In the genomic region with DNA sequence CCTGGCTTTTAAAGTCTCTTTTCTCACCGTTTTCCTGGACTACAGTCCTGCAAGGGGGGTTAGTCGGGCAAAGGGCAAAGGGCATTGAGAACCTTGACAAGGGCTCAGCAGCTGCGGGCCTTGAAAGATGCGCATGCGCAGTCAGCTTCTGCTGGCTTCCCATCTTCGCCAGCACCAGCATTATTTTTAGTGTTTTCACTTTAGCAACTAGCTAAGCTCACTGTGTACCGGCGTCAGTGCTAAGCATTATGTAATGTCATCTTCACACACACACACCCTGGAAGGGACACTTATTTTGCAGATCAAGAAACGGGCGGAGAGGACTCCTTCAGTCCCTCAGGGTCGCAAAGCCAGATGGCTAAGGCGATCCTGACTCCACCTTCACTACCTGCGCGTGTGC, we compare ENCODE assay signal across 8 mouse cellular contexts. TPM values are rescaled to one million over a fixed set of nuclear protein-coding genes. Genes with fewer than 3 reads are reported as not detected.
DNase-seq lines count a peak whose midpoint lies in the region; ATAC-seq lines count a peak whose summit lies in the region.

No protein-coding gene starts in this region.

- peaks cover 3% of the 10 kb centered on the region; the same call in 1 of the 2 replicates for H3K36me3 ChIP-seq in embryonic facial prominence, embryonic 15.5 days
- 0 out of 2 replicates have a peak, but pooled peaks cover 2% of the 10 kb centered on the region for H3K36me3 ChIP-seq in heart, embryonic 11.5 days (ENCODE audit: control insufficient read depth, insufficient read depth, low read length)
- peaks cover 16% of the 10 kb centered on the region for H3K36me3 ChIP-seq in kidney, embryonic 15.5 days
- H3K36me3 ChIP-seq in stomach, embryonic 15.5 days: peaks cover 2% of the 10 kb centered on the region; the same call in 1 of the 2 replicates

- no peaks in the 10 kb centered on the region for H3K27me3 ChIP-seq in embryonic facial prominence, embryonic 15.5 days
- no peaks in the 10 kb centered on the region for H3K27me3 ChIP-seq in heart, embryonic 11.5 days (ENCODE audit: control insufficient read depth, insufficient read depth, low read length)
- peaks cover 7% of the 10 kb centered on the region for H3K27me3 ChIP-seq in kidney, embryonic 15.5 days
- no peaks in the 10 kb centered on the region for H3K27me3 ChIP-seq in stomach, embryonic 15.5 days (replicated peaks)

- H3K4me1 ChIP-seq in embryonic facial prominence, embryonic 15.5 days: peaks cover 27% of the 10 kb centered on the region
- peaks cover 6% of the 10 kb centered on the region; the same call in 1 of the 2 replicates for H3K4me1 ChIP-seq in heart, embryonic 11.5 days (ENCODE audit: control insufficient read depth, insufficient read depth, low read length)
- peaks cover 28% of the 10 kb centered on the region for H3K4me1 ChIP-seq in kidney, embryonic 15.5 days
- H3K4me1 ChIP-seq in stomach, embryonic 15.5 days: peaks cover 24% of the 10 kb centered on the region

- no peak overlapping the region for H3K9ac ChIP-seq in embryonic facial prominence, embryonic 15.5 days
- no peak overlapping the region for H3K9ac ChIP-seq in heart, embryonic 11.5 days (ENCODE audit: low read depth, low read length)
- peak overlapping the region; percentile 45 for H3K9ac ChIP-seq in kidney, embryonic 15.5 days
- no peak overlapping the region for H3K9ac ChIP-seq in stomach, embryonic 15.5 days

- DNase-seq in A20 (ENCODE audit: low read depth, low spot score): peak; percentile 80
- DNase-seq in adrenal gland, postnatal 4 days (ENCODE audit: low spot score in 2 of 2): peak; percentile 46 to 47
- DNase-seq in liver: peak; percentile 82
- DNase-seq in naive thymus-derived CD4-positive, alpha-beta T cell, adult 2 months (ENCODE audit: low read depth): peak; percentile 83

- peak overlapping the region; percentile 83 for H3K4me2 ChIP-seq in embryonic facial prominence, embryonic 15.5 days (replicated peaks)
- peak overlapping the region; percentile 79 for H3K4me2 ChIP-seq in heart, embryonic 11.5 days
- H3K4me2 ChIP-seq in kidney, embryonic 15.5 days: peak overlapping the region; percentile 89
- H3K4me2 ChIP-seq in stomach, embryonic 15.5 days: peak overlapping the region; percentile 87

- H3K27ac ChIP-seq in embryonic facial prominence, embryonic 15.5 days (replicated peaks): 0 out of 2 replicates have a peak overlapping the region, but pooled peaks have one; percentile 28
- H3K27ac ChIP-seq in heart, embryonic 11.5 days (ENCODE audit: low read depth, low read length): no peak overlapping the region
- no peak overlapping the region for H3K27ac ChIP-seq in kidney, embryonic 15.5 days
- H3K27ac ChIP-seq in stomach, embryonic 15.5 days: peak overlapping the region; percentile 48; the same call in 1 of the 2 replicates

- 4% methylated on average over 14 of the region's 14 CpGs for WGBS in embryonic facial prominence, embryonic 15.5 days
- WGBS in heart, embryonic 11.5 days (ENCODE audit: insufficient replicate concordance): 8% methylated on average over 14 of the region's 14 CpGs
- 5% methylated on average over 14 of the region's 14 CpGs for WGBS in kidney, embryonic 15.5 days
- 7% methylated on average over 14 of the region's 14 CpGs for WGBS in stomach, embryonic 15.5 days

- peak overlapping the region; percentile 44 for H3K4me3 ChIP-seq in embryonic facial prominence, embryonic 15.5 days (replicated peaks)
- H3K4me3 ChIP-seq in heart, embryonic 11.5 days (ENCODE audit: low read depth, low read length): peak overlapping the region; percentile 43
- H3K4me3 ChIP-seq in kidney, embryonic 15.5 days (replicated peaks): peak overlapping the region; percentile 46
- peak overlapping the region; percentile 42 for H3K4me3 ChIP-seq in stomach, embryonic 15.5 days (replicated peaks)

- no peak for ATAC-seq in embryonic facial prominence, embryonic 15.5 days (ENCODE audit: insufficient number of reproducible peaks, low FRiP score, low TSS enrichment, low read depth)
- 0 out of 2 replicates have a peak, but pooled peaks have one; percentile 13 for ATAC-seq in heart, embryonic 11.5 days (replicated peaks; ENCODE audit: insufficient number of reproducible peaks, low FRiP score, low TSS enrichment)
- no peak for ATAC-seq in kidney, embryonic 15.5 days (replicated peaks; ENCODE audit: low FRiP score)
- ATAC-seq in stomach, embryonic 15.5 days (ENCODE audit: insufficient read depth, low FRiP score, low read depth): no peak

- no peaks in the 10 kb centered on the region for H3K9me3 ChIP-seq in embryonic facial prominence, embryonic 15.5 days (replicated peaks)
- no peaks in the 10 kb centered on the region for H3K9me3 ChIP-seq in heart, embryonic 11.5 days (replicated peaks; ENCODE audit: control insufficient read depth, low read length)
- no peaks in the 10 kb centered on the region for H3K9me3 ChIP-seq in kidney, embryonic 15.5 days (replicated peaks)
- no peaks in the 10 kb centered on the region for H3K9me3 ChIP-seq in stomach, embryonic 15.5 days

RNA-seq across cellular contexts. Expression of a gene that starts 7.6 kb away (rescaled TPM):
- 10 to 100 TPM; 41.3 to 43.4 TPM for total RNA-seq in adrenal gland, postnatal 4 days (2021)
- 30.7 and 31.5 TPM in 2 replicates for polyA plus RNA-seq in embryonic facial prominence, embryonic 15.5 days (2015; fragmentation: Nextera tagmentation; extraction: Ambion mirVana)
- 10.1 and 11.6 TPM in 2 replicates for polyA plus RNA-seq in heart, embryonic 11.5 days (2014; fragmentation: Nextera tagmentation; extraction: Ambion mirVana)
- 6.3 and 7.9 TPM in 2 replicates for polyA plus RNA-seq in kidney, embryonic 15.5 days (2015; fragmentation: Nextera tagmentation; extraction: Ambion mirVana)
- polyA plus RNA-seq in stomach, embryonic 15.5 days (2015; fragmentation: Nextera tagmentation; extraction: Ambion mirVana): 12.1 and 12.8 TPM in 2 replicates

RNA-seq across cellular contexts. Expression of a gene that starts 8.6 kb away (rescaled TPM):
- total RNA-seq in adrenal gland, postnatal 4 days (2021): 100 to 1,000 TPM in 1 of 2 experiments, 10 to 100 TPM in 1; 97.7 to 106 TPM
- polyA plus RNA-seq in embryonic facial prominence, embryonic 15.5 days (2015; fragmentation: Nextera tagmentation; extraction: Ambion mirVana): 54.6 and 57.3 TPM in 2 replicates
- polyA plus RNA-seq in heart, embryonic 11.5 days (2014; fragmentation: Nextera tagmentation; extraction: Ambion mirVana): 32.1 and 35.8 TPM in 2 replicates
- polyA plus RNA-seq in kidney, embryonic 15.5 days (2015; fragmentation: Nextera tagmentation; extraction: Ambion mirVana): 48.7 and 56.6 TPM in 2 replicates
- 33.8 and 41.6 TPM in 2 replicates for polyA plus RNA-seq in stomach, embryonic 15.5 days (2015; fragmentation: Nextera tagmentation; extraction: Ambion mirVana)

RNA-seq across cellular contexts. Expression of a gene that starts 21.0 kb away (rescaled TPM):
- 100 to 1,000 TPM in 1 of 2 experiments, 10 to 100 TPM in 1; 94.9 to 121 TPM for total RNA-seq in adrenal gland, postnatal 4 days (2021)
- polyA plus RNA-seq in embryonic facial prominence, embryonic 15.5 days (2015; fragmentation: Nextera tagmentation; extraction: Ambion mirVana): 71.6 and 71.9 TPM in 2 replicates
- polyA plus RNA-seq in heart, embryonic 11.5 days (2014; fragmentation: Nextera tagmentation; extraction: Ambion mirVana): 50.1 and 51.3 TPM in 2 replicates
- polyA plus RNA-seq in kidney, embryonic 15.5 days (2015; fragmentation: Nextera tagmentation; extraction: Ambion mirVana): 47.1 and 52.1 TPM in 2 replicates
- 36.1 and 42.9 TPM in 2 replicates for polyA plus RNA-seq in stomach, embryonic 15.5 days (2015; fragmentation: Nextera tagmentation; extraction: Ambion mirVana)

RNA-seq across cellular contexts. Expression of a gene that starts 27.3 kb away (rescaled TPM):
- 10 to 100 TPM; 11.5 to 33.6 TPM for total RNA-seq in adrenal gland, postnatal 4 days (2021)
- 5.6 and 6.5 TPM in 2 replicates for polyA plus RNA-seq in embryonic facial prominence, embryonic 15.5 days (2015; fragmentation: Nextera tagmentation; extraction: Ambion mirVana)
- polyA plus RNA-seq in heart, embryonic 11.5 days (2014; fragmentation: Nextera tagmentation; extraction: Ambion mirVana): 1.1 TPM in 1 of 2 replicates, not detected in the other
- 6.8 and 9.1 TPM in 2 replicates for polyA plus RNA-seq in kidney, embryonic 15.5 days (2015; fragmentation: Nextera tagmentation; extraction: Ambion mirVana)
- 25.1 and 30.7 TPM in 2 replicates for polyA plus RNA-seq in stomach, embryonic 15.5 days (2015; fragmentation: Nextera tagmentation; extraction: Ambion mirVana)

RNA-seq across cellular contexts. Expression of a gene that starts 35.0 kb away (rescaled TPM):
- total RNA-seq in adrenal gland, postnatal 4 days (2021): 10 to 100 TPM; 49.2 to 60.7 TPM
- 28.3 and 29.8 TPM in 2 replicates for polyA plus RNA-seq in embryonic facial prominence, embryonic 15.5 days (2015; fragmentation: Nextera tagmentation; extraction: Ambion mirVana)
- 32.7 and 38.2 TPM in 2 replicates for polyA plus RNA-seq in heart, embryonic 11.5 days (2014; fragmentation: Nextera tagmentation; extraction: Ambion mirVana)
- 30.5 and 31.2 TPM in 2 replicates for polyA plus RNA-seq in kidney, embryonic 15.5 days (2015; fragmentation: Nextera tagmentation; extraction: Ambion mirVana)
- 28.5 and 31.4 TPM in 2 replicates for polyA plus RNA-seq in stomach, embryonic 15.5 days (2015; fragmentation: Nextera tagmentation; extraction: Ambion mirVana)

Comparison
In these comparisons a context has a peak if more than half of its experiments do, and no peak if none do; other contexts are left out.
1. H3K27ac ChIP-seq: peak in embryonic facial prominence, embryonic 15.5 days (single experiment) and stomach, embryonic 15.5 days (single experiment); none in heart, embryonic 11.5 days (single experiment) and kidney, embryonic 15.5 days (single experiment).
2. Peak in every context shown above with its lines, with median percentiles within 50 percentile points of each other: DNase-seq, H3K4me2 ChIP-seq and H3K4me3 ChIP-seq.